Mouse (Mus musculus): Measurements from ENCODE around the gene Tas2r137. TPM values are rescaled to one million over a fixed set of nuclear protein-coding genes. Genes with fewer than 3 reads are reported as not detected.

Tas2r137 gene
- total RNA-seq, 2 experiments from 2014 or later, result 0.32 to 0.33 TPM

DNA sequence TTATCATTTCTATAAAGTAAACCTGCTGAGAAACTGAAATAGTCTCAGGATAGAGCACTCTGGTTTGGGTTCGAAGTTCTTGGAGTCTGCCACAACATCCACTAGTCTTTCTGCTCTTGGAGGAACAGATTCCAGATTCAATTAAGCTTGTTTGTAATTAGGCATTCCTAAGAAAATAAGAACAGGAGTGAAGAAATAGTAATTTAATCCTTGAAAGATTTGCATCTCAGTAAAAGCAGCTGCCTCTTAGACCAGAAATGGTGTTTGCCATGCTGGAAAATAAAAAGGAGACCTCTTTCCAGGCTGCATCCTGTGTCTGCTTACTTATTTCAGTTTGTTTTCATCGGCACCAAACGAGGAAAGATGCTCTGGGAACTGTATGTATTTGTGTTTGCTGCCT, 2.2 kb downstream of the Tas2r137 start, which contains the start of gene Tas2r108:
Gene Tas2r108 (plus strand): TSS at position 301 of the 400 bp plus-strand sequence.
- intact Hi-C loops (cut with DNase I), result no loop called here
- Histone ChIP-seq H3K4me3 (no peak within 1 kb of the TSS), H3K27ac (no peak within 1 kb of the TSS)
- TF ChIP-seq CTCF (IDR thresholded peaks at IDR 0.05), result no peak
- DNase-seq (ENCODE audit: extremely low spot score in 1 of 2, low spot score in 2 of 2), result no peak

- Histone ChIP-seq H3K27ac (no peak within 1 kb of the TSS), H3K4me3 (no peak within 1 kb of the TSS)
- intact Hi-C loops (cut with DNase I), result no loop called here
- TF ChIP-seq CTCF (IDR thresholded peaks at IDR 0.05), result no peak
- DNase-seq (ENCODE audit: extremely low spot score in 1 of 2, low spot score in 2 of 2), result no peak
Observed at GRCm38 (mm10) chr6:40519408-40519807, 28.4 kb downstream of the Tas2r137 start, which contains the start of gene Prss37. Prss37 (minus strand) TSS chr6:40519508.

Other genes starting within 250 kb of the Tas2r137 start
- gene Agk, start 166.1 kb upstream of the Tas2r137 start, total RNA-seq (2021), result 10 to 100 TPM; 43.1 to 43.9 TPM
- 10 to 100 TPM; 57.2 to 65.2 TPM for gene E330009J07Rik, start 55.1 kb upstream of the Tas2r137 start, total RNA-seq (2021)
- gene Wee2, start 52.1 kb upstream of the Tas2r137 start, total RNA-seq (2021), result under 1 TPM in 1 of 2 experiments, not detected in 1; 0.41 TPM
- gene Ssbp1, start 19.9 kb upstream of the Tas2r137 start, total RNA-seq (2021), result 10 to 100 TPM; 30.2 to 30.9 TPM
- not detected for gene Tas2r108, start 2.3 kb downstream of the Tas2r137 start, total RNA-seq (2021)
- gene Prss37, start 28.3 kb downstream of the Tas2r137 start, total RNA-seq (2021), result not detected
- not detected for gene Olfr461, start 63.8 kb downstream of the Tas2r137 start, total RNA-seq (2021)
- not detected for gene Olfr460, start 78.3 kb downstream of the Tas2r137 start, total RNA-seq (2021)
- 1 to 10 TPM; 1.2 to 1.4 TPM for gene Clec5a, start 94.6 kb downstream of the Tas2r137 start, total RNA-seq (2021)
- not detected for gene Tas2r138, start 122.1 kb downstream of the Tas2r137 start, total RNA-seq (2021)
- gene Mgam, start 137.6 kb downstream of the Tas2r137 start, total RNA-seq (2021), result under 1 TPM in 1 of 2 experiments, not detected in 1; 0.65 TPM